Mouse (Mus musculus): ENCODE results near the gene Btbd17. TPM values are rescaled to one million over a fixed set of nuclear protein-coding genes. Genes with fewer than 3 reads are reported as not detected.

The Btbd17 gene
- polyA plus RNA-seq, 1 experiment from 2014 or later: not detected

DNA sequence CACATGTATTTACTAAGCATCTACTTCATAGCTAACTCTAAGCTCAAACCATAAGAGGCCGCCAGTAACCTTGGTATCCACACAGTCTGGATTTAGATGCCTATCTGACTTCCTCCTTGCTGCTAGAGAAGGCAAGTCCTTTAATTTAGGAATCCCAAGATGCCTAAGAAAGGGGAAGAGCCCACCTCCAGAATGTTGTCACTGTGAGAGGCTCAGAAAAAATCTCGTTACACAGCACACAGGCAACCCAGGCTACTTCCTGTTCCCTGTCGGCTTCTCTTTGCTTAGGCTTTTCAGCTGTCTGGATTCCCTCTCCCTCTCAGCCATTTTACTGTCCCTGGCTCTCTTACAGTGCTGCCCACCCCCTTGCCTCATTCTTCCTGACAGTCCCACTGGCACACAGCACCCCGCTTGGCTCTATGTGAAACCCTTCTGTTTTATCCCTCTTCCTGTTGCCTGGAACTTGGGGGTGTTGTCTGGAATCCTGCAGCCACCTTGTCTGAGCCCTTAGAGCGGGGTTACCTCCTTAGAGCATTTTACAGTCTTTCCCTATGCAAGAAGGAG, 2.7 kb downstream of the Btbd17 start:
- no peak for ATAC-seq
- no peak overlapping the region for H3K4me3 ChIP-seq (ENCODE audit: low read depth, low read length)
- DNase-seq: no peak
- no peak overlapping the region for H3K4me2 ChIP-seq (ENCODE audit: low read depth, low read length)
- H3K9me3 ChIP-seq (ENCODE audit: low read length): no peaks in the 10 kb centered on the region
- H3K27me3 ChIP-seq (ENCODE audit: insufficient read depth, low read length): peaks cover 60% of the 10 kb centered on the region
- H3K9ac ChIP-seq (replicated peaks): no peak overlapping the region
- no peak overlapping the region for H3K27ac ChIP-seq (ENCODE audit: low read depth)
- no peaks in the 10 kb centered on the region for H3K36me3 ChIP-seq (replicated peaks; ENCODE audit: insufficient read depth, low read length)
- peaks cover 12% of the 10 kb centered on the region for H3K4me1 ChIP-seq (ENCODE audit: insufficient read depth)
- no peak for TF ChIP-seq CTCF (IDR thresholded peaks at IDR 0.05; ENCODE audit: low read depth)
- TF ChIP-seq EP300 (IDR thresholded peaks at IDR 0.05; ENCODE audit: low read depth): no peak
- WGBS (ENCODE audit: insufficient replicate concordance): 29% methylated on average over 5 of the region's 5 CpGs

DNA sequence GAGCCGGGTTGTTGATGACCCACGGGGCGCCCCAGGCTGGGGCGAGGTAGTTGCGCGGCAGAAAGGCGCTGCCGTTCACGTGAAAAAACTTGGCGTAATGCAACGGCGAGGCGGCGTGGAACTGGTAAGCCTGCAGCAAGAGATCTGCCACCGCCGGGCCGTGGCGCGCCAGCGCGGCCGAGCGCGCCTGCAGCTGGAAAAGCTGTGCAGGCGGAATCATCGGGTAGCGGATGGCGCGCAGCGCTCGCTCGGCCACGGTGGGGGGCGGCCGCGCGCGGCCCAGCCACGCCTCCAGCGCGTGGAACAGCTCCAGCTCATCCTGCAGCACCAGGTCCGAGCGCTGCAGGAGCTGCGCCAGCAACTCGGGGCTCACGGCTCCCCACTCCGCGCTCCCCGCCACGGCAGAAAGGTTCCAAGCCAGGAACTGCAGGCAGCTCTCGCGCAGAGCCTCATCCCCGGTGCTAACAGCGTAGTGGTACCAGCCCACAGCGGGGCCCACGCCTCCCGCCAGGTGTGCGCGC, 3.8 kb downstream of the Btbd17 start:
- DNase-seq (no peak), ATAC-seq (no peak)
- Histone ChIP-seq H3K4me1 (ENCODE audit: insufficient read depth) (peaks cover 12% of the 10 kb centered on the region), H3K4me3 (ENCODE audit: low read depth, low read length) (peak overlapping the region; percentile 29), H3K36me3 (replicated peaks; ENCODE audit: insufficient read depth, low read length) (no peaks in the 10 kb centered on the region), H3K9ac (replicated peaks) (no peak overlapping the region), H3K9me3 (ENCODE audit: low read length) (no peaks in the 10 kb centered on the region), H3K27ac (ENCODE audit: low read depth) (no peak overlapping the region), H3K4me2 (ENCODE audit: low read depth, low read length) (peak overlapping the region; percentile 56), H3K27me3 (ENCODE audit: insufficient read depth, low read length) (peaks cover 66% of the 10 kb centered on the region)
- WGBS (ENCODE audit: insufficient replicate concordance): 1% methylated on average over 56 of the region's 59 CpGs
- TF ChIP-seq CTCF (IDR thresholded peaks at IDR 0.05; ENCODE audit: low read depth) (no peak), EP300 (IDR thresholded peaks at IDR 0.05; ENCODE audit: low read depth) (no peak)

DNA sequence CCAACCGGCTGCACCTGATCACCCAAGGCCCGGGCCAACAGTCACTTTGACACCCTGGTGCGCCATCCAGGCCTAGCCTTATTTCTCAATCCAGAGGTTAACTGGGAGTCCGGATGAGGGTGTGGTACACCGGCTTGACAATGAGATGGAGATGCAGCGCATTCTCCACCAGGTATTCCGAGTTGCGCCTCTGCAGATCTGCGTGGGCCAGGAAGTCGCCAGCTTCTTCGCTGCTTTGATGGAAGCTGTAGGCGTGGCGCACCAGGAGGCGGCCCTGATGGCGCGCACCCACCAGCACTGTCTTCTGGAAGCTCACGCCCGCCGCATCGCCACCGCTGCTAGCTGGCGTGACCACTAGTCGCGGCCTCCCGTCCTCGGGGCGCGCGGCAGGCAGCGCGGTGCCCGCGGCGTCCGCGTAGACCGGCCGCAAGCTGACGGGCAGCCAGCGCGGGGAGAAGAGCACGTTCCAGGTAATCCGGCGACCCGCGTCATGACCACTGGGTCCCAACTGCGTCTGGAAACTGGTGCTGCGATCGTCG, 4.3 kb downstream of the Btbd17 start:
- DNase-seq (no peak), ATAC-seq (no peak)
- H3K4me2 ChIP-seq (ENCODE audit: low read depth, low read length): peak overlapping the region; percentile 56
- TF ChIP-seq EP300 (IDR thresholded peaks at IDR 0.05; ENCODE audit: low read depth): no peak
- TF ChIP-seq CTCF (IDR thresholded peaks at IDR 0.05; ENCODE audit: low read depth): no peak
- peaks cover 12% of the 10 kb centered on the region for H3K4me1 ChIP-seq (ENCODE audit: insufficient read depth)
- no peak overlapping the region for H3K27ac ChIP-seq (ENCODE audit: low read depth)
- H3K36me3 ChIP-seq (replicated peaks; ENCODE audit: insufficient read depth, low read length): no peaks in the 10 kb centered on the region
- H3K9me3 ChIP-seq (ENCODE audit: low read length): no peaks in the 10 kb centered on the region
- H3K27me3 ChIP-seq (ENCODE audit: insufficient read depth, low read length): peaks cover 71% of the 10 kb centered on the region
- peak overlapping the region; percentile 29 for H3K4me3 ChIP-seq (ENCODE audit: low read depth, low read length)
- 3% methylated on average over 47 of the region's 50 CpGs for WGBS (ENCODE audit: insufficient replicate concordance)
- H3K9ac ChIP-seq (replicated peaks): no peak overlapping the region

DNA sequence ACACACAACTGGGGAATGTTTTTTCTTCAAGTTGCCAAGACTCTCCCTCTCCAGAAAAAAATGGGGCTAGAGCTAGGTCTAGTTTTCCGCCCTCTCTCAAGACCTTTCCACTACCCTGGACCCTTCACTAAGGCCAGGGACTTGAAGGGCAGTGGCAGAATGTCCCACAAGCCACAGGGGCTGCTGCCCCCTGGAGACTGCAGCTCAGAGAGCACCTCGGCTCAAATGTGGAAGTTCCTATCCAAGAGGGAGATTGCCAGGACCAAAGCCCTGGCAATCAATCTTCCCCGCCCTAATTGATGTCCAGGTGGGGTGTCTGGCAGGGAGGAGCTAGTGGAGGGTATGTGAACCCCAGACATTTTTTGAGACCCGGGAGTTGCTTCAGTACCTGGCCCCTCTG, 4.9 kb downstream of the Btbd17 start:
- Histone ChIP-seq H3K27ac (ENCODE audit: low read depth) (no peak overlapping the region), H3K4me3 (ENCODE audit: low read depth, low read length) (no peak overlapping the region), H3K9ac (replicated peaks) (no peak overlapping the region), H3K9me3 (ENCODE audit: low read length) (no peaks in the 10 kb centered on the region), H3K27me3 (ENCODE audit: insufficient read depth, low read length) (peaks cover 77% of the 10 kb centered on the region), H3K36me3 (replicated peaks; ENCODE audit: insufficient read depth, low read length) (no peaks in the 10 kb centered on the region), H3K4me2 (ENCODE audit: low read depth, low read length) (no peak overlapping the region), H3K4me1 (ENCODE audit: insufficient read depth) (peaks cover 16% of the 10 kb centered on the region)
- peak; percentile 37 for TF ChIP-seq CTCF (IDR thresholded peaks at IDR 0.05; ENCODE audit: low read depth)
- TF ChIP-seq EP300 (IDR thresholded peaks at IDR 0.05; ENCODE audit: low read depth): no peak
- ATAC-seq: no peak
- 32% methylated on average over 4 of the region's 4 CpGs for WGBS (ENCODE audit: insufficient replicate concordance)
- DNase-seq: no peak

- Histone ChIP-seq H3K9ac (replicated peaks) (no peak overlapping the region), H3K27ac (ENCODE audit: low read depth) (no peak overlapping the region), H3K9me3 (ENCODE audit: low read length) (no peaks in the 10 kb centered on the region), H3K4me2 (ENCODE audit: low read depth, low read length) (no peak overlapping the region), H3K4me3 (ENCODE audit: low read depth, low read length) (no peak overlapping the region), H3K36me3 (replicated peaks; ENCODE audit: insufficient read depth, low read length) (no peaks in the 10 kb centered on the region), H3K4me1 (ENCODE audit: insufficient read depth) (peaks cover 16% of the 10 kb centered on the region), H3K27me3 (ENCODE audit: insufficient read depth, low read length) (peaks cover 84% of the 10 kb centered on the region)
- TF ChIP-seq CTCF (IDR thresholded peaks at IDR 0.05; ENCODE audit: low read depth) (no peak), EP300 (IDR thresholded peaks at IDR 0.05; ENCODE audit: low read depth) (no peak)
- DNase-seq (no peak), ATAC-seq (no peak)
- 62% methylated on average over 12 of the region's 12 CpGs for WGBS (ENCODE audit: insufficient replicate concordance)
These were observed 5.6 kb downstream of the Btbd17 start for GRCm38 (mm10) chr11:114790171-114790570.

DNA sequence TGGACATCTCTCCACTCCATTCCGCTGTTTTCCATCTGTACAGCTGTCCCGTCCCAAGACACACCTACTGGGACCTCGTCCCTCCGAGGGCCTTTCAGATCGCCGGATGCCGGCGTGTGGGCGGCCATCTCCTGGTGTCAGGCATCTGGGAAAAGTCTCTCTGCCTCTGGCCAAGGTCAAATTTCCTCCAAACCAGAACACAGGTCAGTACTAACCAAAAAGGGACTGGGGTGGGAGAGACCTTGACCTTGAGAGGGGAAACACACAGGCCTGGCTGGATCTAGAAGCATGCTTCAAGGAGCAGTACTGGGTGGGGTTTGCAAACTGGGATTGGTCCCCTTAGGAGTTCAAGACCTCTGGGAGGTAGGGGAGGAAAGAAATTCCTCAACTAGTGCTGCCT, 6.0 kb downstream of the Btbd17 start:
- H3K4me2 ChIP-seq (ENCODE audit: low read depth, low read length): no peak overlapping the region
- H3K9me3 ChIP-seq (ENCODE audit: low read length): no peaks in the 10 kb centered on the region
- TF ChIP-seq EP300 (IDR thresholded peaks at IDR 0.05; ENCODE audit: low read depth) (no peak), CTCF (IDR thresholded peaks at IDR 0.05; ENCODE audit: low read depth) (no peak)
- no peak overlapping the region for H3K27ac ChIP-seq (ENCODE audit: low read depth)
- no peak for ATAC-seq
- no peak overlapping the region for H3K9ac ChIP-seq (replicated peaks)
- H3K4me3 ChIP-seq (ENCODE audit: low read depth, low read length): no peak overlapping the region
- peaks cover 16% of the 10 kb centered on the region for H3K4me1 ChIP-seq (ENCODE audit: insufficient read depth)
- WGBS (ENCODE audit: insufficient replicate concordance): 43% methylated on average over 9 of the region's 9 CpGs
- no peak for DNase-seq
- H3K27me3 ChIP-seq (ENCODE audit: insufficient read depth, low read length): peaks cover 86% of the 10 kb centered on the region
- H3K36me3 ChIP-seq (replicated peaks; ENCODE audit: insufficient read depth, low read length): no peaks in the 10 kb centered on the region
